Mouse (Mus musculus) urinary bladder, adult 18-20 months (tissue): Measurements from ENCODE around the gene Defb9.
"Not testable (repeated sequence)": the region's sequence is repeated elsewhere in the genome, so short reads cannot be mapped to it uniquely, and the experiment has no call there.

Source experiments
- DNase-seq, 2 experiments: peaks; one replicate each; pipeline ENCODE4 v3.0.0; 2022; ENCODE audit warnings: low spot score in 2 of 2, mixed read lengths in 2 of 2

The Defb9 gene

DNA sequence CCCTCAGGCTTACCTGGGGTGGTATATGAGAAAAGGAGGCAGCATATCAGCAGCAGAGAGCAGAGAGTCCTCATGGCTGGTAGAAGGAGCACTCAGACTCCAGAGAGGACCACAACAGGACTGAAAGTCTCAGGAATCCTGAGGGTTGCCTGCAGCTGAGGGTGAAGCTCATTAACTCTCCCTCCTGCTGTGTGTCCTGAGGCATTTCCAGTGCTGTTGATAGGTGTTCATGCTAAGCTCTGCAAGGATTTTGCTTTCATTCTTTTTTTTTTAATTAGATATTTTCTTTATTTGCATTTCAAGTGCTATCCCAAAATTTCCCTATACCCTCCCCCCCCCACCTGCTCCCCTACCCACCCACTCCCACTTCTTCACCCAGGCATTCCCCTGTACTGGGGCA lies at the start of gene Defb9:
Gene Defb9, minus strand, starts transcription at position 101 of the 400 bp plus-strand sequence.
- DNase-seq: not testable (repeated sequence)

DNA sequence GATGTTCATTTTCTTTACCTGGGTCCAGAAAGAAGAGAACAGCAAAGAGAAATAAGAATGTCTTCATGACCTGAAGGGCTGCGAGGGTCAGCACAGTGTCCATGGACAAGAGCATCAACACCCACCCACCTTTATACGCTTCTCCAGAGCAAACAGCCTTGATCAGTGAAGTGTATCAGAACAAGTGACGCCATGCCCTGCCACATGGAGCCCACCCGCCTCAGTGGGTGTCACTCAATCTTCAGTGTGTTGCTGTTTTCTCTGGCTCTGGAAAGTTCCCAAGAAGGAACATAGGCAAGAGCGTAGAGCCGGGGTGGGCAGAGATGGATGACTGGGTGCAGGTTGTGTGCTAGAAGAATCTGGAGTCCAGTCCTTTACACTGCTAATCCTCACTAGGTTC lies 47.4 kb upstream of the Defb9 start, which contains the start of gene Defb15:
Gene Defb15, minus strand, starts transcription at position 101 of the 400 bp plus-strand sequence.
- no peak for DNase-seq

DNA sequence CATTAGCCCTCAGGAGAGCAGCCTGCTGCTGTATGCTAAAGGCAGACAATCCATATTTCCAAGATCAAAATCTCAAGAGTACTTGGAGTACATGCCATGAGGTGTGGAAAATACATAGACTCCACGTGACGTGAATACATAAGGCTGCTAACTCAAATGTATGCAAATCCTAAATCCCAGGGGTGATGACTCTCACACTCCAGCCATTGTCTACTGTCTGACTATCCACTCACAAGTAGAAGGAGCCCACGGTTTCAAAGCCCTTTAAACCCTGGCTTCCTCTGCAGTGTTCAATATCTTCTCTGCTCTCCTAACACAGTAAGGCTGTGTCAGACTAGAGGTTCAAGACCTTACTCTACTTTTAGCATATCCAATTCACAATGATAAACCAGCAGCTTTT lies 45.5 kb upstream of the Defb9 start:
- DNase-seq: not testable (repeated sequence)

DNA sequence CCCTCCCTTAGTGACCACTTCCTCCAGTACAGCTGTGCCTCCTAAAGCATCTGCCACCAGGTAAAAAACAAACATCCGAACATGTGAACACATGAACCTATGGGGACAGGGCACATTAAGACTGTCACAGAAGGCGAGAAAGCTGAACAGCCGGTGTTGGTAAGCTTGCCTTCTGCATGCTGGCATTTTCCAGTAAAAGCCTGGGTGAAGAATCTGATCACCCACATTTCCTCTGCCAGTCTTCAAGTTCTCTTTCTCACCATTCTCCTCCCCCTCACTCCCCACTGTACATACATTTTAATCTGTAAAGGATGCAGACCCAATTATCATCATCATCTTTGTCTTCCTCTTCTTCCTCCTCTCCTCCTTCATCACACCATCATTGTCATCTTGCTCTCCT lies 30.4 kb upstream of the Defb9 start:
- no peak for DNase-seq

DNA sequence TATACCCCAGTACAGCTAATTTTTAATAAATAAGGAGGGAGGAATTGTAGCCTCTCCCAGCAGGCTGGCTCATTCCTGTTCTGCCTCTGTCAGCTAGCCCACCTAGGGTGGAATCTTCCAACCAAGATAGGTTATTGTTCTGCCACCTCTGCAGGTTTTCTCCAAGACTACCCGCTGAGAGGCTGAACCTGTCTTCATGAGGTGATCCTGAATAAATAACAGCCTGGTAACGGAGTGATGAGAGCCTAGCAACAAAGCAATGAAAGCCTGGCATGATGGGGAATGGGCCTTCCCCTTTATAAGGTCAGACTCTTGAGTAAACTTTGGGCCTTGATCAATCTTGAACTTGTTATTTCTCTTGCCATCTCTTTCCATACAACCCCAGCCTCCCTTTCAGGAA lies 27.3 kb upstream of the Defb9 start:
- no peak for DNase-seq

DNA sequence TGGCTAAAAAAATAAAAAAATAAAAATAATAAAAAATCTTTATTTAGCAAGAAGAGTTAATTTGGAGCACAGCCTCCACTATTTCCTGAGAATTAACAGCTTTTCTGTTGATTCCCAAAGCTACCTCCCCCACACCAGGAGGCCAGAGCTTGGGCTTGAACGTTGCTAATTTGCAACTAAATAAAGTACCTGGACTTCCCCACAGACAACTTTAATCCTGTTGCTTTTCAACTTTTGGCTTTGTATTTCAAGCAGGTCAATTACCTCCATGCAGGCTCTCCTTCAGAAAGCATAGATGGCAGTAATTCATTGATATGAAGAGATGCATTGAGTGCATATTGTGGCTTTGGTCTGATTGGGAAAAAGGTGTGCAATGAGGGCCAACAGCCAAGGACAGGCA lies 26.7 kb upstream of the Defb9 start:
- DNase-seq: no peak

DNA sequence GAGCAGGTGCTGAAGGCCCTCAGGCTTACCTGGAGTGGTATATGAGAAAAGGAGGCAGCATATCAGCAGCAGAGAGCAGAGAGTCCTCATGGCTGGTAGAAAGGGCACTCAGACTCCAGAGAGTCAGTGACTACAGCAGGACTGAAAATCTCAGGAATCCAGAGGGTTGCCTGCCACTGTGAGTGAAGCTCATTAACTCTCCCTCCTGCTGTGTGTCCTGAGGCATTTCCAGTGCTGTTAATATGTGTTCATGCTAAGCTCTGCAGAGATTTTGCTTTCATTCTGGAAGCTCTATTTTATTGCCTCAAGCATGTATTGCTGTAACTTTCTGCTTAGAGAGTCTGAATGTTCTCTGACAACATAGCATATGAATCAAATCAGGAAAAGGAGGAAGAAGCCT lies 21.1 kb upstream of the Defb9 start, which contains the start of gene Defb11:
Gene Defb11, minus strand, starts transcription at position 123 of the 400 bp plus-strand sequence.
- DNase-seq: not testable (repeated sequence)

DNA sequence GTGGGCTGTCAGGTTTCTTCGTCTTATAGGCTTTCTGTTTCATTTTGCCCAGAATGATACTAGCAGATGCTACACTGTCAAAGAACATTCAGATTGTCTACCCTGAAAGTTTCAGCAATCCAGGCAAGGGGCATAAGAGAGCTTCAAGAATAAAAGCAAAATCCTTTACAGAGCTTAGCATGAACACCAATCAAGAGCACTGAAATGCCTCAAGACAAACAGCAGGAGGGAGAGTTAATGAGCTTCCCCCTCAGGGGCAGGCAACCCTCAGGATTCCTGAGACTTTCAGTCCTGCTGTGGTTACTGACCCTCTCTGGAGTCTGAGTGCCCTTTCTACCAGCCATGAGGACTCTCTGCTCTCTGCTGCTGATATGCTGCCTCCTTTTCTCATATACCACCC lies 26.6 kb downstream of the Defb9 start, which contains the start of gene Defb10:
Gene Defb10, plus strand, starts transcription at position 316 of the 400 bp plus-strand sequence.
- not testable (repeated sequence) for DNase-seq
